In genomic region chr9:122263140-122263539, GRCm38 (mm10) we compare ENCODE assay signal across 13 mouse cellular contexts. TPM values are rescaled to one million over a fixed set of nuclear protein-coding genes. Genes with fewer than 3 reads are reported as not detected.
DNase-seq lines count a peak whose midpoint lies in the region; ATAC-seq and TF ChIP-seq lines count a peak whose summit lies in the region.
"Had no signal": no experiment of that assay in that cellular context is flagged by ENCODE, and none has a peak within 500 bp of the region (broad histone marks: within the 10 kb centered on the region; RNA-seq: fewer than 3 reads in every experiment).

No protein-coding gene starts in this region.

- no peak for TF ChIP-seq EP300 in stomach, postnatal 0 days (optimal IDR thresholded peaks at IDR 0.05)

- no peak overlapping the region for H3K4me2 ChIP-seq in stomach, postnatal 0 days (replicated peaks; ENCODE audit: low read depth)
- no peak overlapping the region for H3K4me2 ChIP-seq in heart, embryonic 12.5 days
- H3K4me2 ChIP-seq: limb, embryonic 12.5 days; midbrain, embryonic 11.5 days; neural tube, embryonic 15.5 days had no signal

- H3K4me3 ChIP-seq in lung, adult 2 months (replicated peaks; ENCODE audit: extremely low read depth, low read depth, low read length): no peak overlapping the region
- no peak overlapping the region for H3K4me3 ChIP-seq in bone marrow, adult 2 months (replicated peaks; ENCODE audit: control insufficient read depth, low read depth, low read length)
- no peak overlapping the region for H3K4me3 ChIP-seq in stomach, postnatal 0 days (ENCODE audit: low read depth, low read length)
- no peak overlapping the region for H3K4me3 ChIP-seq in heart, embryonic 12.5 days
- H3K4me3 ChIP-seq: erythroblast, embryonic 14.5 days; limb, embryonic 12.5 days; neural tube, embryonic 15.5 days had no signal

- H3K9ac ChIP-seq in stomach, postnatal 0 days (ENCODE audit: low read length): no peak overlapping the region
- no peak overlapping the region for H3K9ac ChIP-seq in heart, embryonic 12.5 days
- H3K9ac ChIP-seq: limb, embryonic 12.5 days; neural tube, embryonic 15.5 days had no signal

- no peaks in the 10 kb centered on the region for H3K27me3 ChIP-seq in stomach, postnatal 0 days (ENCODE audit: control insufficient read depth, insufficient read depth, low read length)
- no peaks in the 10 kb centered on the region for H3K27me3 ChIP-seq in heart, embryonic 12.5 days (replicated peaks)
- H3K27me3 ChIP-seq: limb, embryonic 12.5 days; neural tube, embryonic 15.5 days had no signal

- H3K4me1 ChIP-seq in lung, adult 2 months (ENCODE audit: control insufficient read depth, insufficient read depth, low read length): no peaks in the 10 kb centered on the region
- no peaks in the 10 kb centered on the region for H3K4me1 ChIP-seq in bone marrow, adult 2 months (ENCODE audit: control insufficient read depth, insufficient read depth, low read length)
- no peaks in the 10 kb centered on the region for H3K4me1 ChIP-seq in stomach, postnatal 0 days (replicated peaks; ENCODE audit: control insufficient read depth, insufficient read depth)
- peaks cover 11% of the 10 kb centered on the region for H3K4me1 ChIP-seq in heart, embryonic 12.5 days (replicated peaks)
- H3K4me1 ChIP-seq: limb, embryonic 12.5 days; neural tube, embryonic 15.5 days had no signal

- peak; percentile 55 for DNase-seq in adrenal gland, postnatal 14 days
- no peak for DNase-seq in adrenal gland, adult (ENCODE audit: inconsistent age in 2 of 2, low spot score in 1 of 2)
- DNase-seq in lung, adult 2 months: no peak
- no peak for DNase-seq in lung, postnatal 10 days
- DNase-seq in stomach, postnatal 0 days (ENCODE audit: low spot score): no peak
- DNase-seq in layer of hippocampus, adult 8-10 months (ENCODE audit: low spot score in 2 of 2): no peak

- no peak for ATAC-seq in stomach, postnatal 0 days (ENCODE audit: low FRiP score, low TSS enrichment)
- ATAC-seq in heart, embryonic 12.5 days (ENCODE audit: insufficient number of reproducible peaks, low FRiP score): no peak

- H3K27ac ChIP-seq in bone marrow, adult 2 months (ENCODE audit: control insufficient read depth, insufficient read depth, low read depth, low read length, poor library complexity): no peak overlapping the region
- H3K27ac ChIP-seq in stomach, postnatal 0 days (replicated peaks): no peak overlapping the region
- no peak overlapping the region for H3K27ac ChIP-seq in heart, embryonic 12.5 days (ENCODE audit: poor library complexity, severe bottlenecking)
- H3K27ac ChIP-seq: kidney, postnatal 0 days; limb, embryonic 12.5 days; neural tube, embryonic 15.5 days had no signal

- no peak for TF ChIP-seq POLR2A in lung, adult 2 months (IDR thresholded peaks at IDR 0.05; ENCODE audit: borderline replicate concordance, extremely low read depth, low read depth, low read length)
- TF ChIP-seq POLR2A in bone marrow, adult 2 months (IDR thresholded peaks at IDR 0.05; ENCODE audit: borderline replicate concordance, control insufficient read depth, low read depth, low read length): no peak

- H3K36me3 ChIP-seq in stomach, postnatal 0 days (ENCODE audit: control insufficient read depth, insufficient read depth, low read length): peaks cover 9% of the 10 kb centered on the region; the same call in 1 of the 2 replicates
- peaks cover 45% of the 10 kb centered on the region for H3K36me3 ChIP-seq in heart, embryonic 12.5 days

- no peaks in the 10 kb centered on the region for H3K9me3 ChIP-seq in stomach, postnatal 0 days (ENCODE audit: control insufficient read depth, low read length)
- no peaks in the 10 kb centered on the region for H3K9me3 ChIP-seq in heart, embryonic 12.5 days (replicated peaks)
- H3K9me3 ChIP-seq: limb, embryonic 12.5 days; neural tube, embryonic 15.5 days had no signal

- 0 out of 2 replicates have a peak, but pooled peaks have one; percentile 23 for TF ChIP-seq CTCF in lung, adult 2 months (IDR thresholded peaks at IDR 0.05; ENCODE audit: insufficient read depth, low read length)
- peak; percentile 41 for TF ChIP-seq CTCF in bone marrow, adult 2 months (IDR thresholded peaks at IDR 0.05; ENCODE audit: control insufficient read depth, insufficient read depth, low read length)
- TF ChIP-seq CTCF in stomach, postnatal 0 days (IDR thresholded peaks at IDR 0.05; ENCODE audit: low read depth): peak; percentile 52

RNA-seq across cellular contexts. Expression of gene Ano10, which starts 31.1 kb away (rescaled TPM):
- 49.5 and 56.7 TPM in 2 replicates for total RNA-seq in adrenal gland, postnatal 14 days (2021)
- polyA plus RNA-seq in lung, adult 2 months (2012; rRNA removed): 48.7 and 50.6 TPM in 2 replicates
- 18.0 and 62.4 TPM in 2 replicates for polyA plus RNA-seq in bone marrow, adult 2 months (2011; ENCODE audit: insufficient read depth, insufficient read length, low replicate concordance, missing spikeins)
- polyA plus RNA-seq in stomach, postnatal 0 days (2015; fragmentation: Nextera tagmentation; extraction: Ambion mirVana): 30.8 and 33.0 TPM in 2 replicates
- 10 to 100 TPM; 20.0 to 29.5 (median 24.4) TPM for total RNA-seq in layer of hippocampus, adult 8-10 months (2022)
- 30.5 and 34.7 TPM in 2 replicates for polyA plus RNA-seq in heart, embryonic 12.5 days (2016; fragmentation: Nextera tagmentation; extraction: Ambion mirVana)
